Mouse (Mus musculus) ES-E14 (cell line): ENCODE results near the gene Gm5737.

Source experiments
- CHD2 ChIP-seq: IDR thresholded peaks from 2 replicates; pipeline ENCODE4 v1.6.1; 2014; ENCODE audit warnings: mild to moderate bottlenecking, low read depth, low read length, inconsistent platforms
- HCFC1 ChIP-seq: IDR thresholded peaks from 2 replicates; pipeline ENCODE4 v1.6.1; 2012; ENCODE audit warnings: low read length, inconsistent platforms, borderline replicate concordance; ENCODE audit not compliant: insufficient read depth
- ZC3H11A ChIP-seq: IDR thresholded peaks from 2 replicates; pipeline ENCODE4 v1.6.1; 2012; ENCODE audit warnings: low read depth, mild to moderate bottlenecking, inconsistent platforms, low read length, borderline replicate concordance
- ZNF384 ChIP-seq: IDR thresholded peaks from 2 replicates; pipeline ENCODE4 v1.6.1; 2012; ENCODE audit warnings: low read depth, low read length, inconsistent platforms

GRCm38 (mm10) chr7:120811834-120812415 is at the start of gene Gm5737:
- TF ChIP-seq HCFC1 (no peak), ZNF384 (no peak), ZC3H11A (no peak), CHD2 (no peak)
